Mouse (Mus musculus): ENCODE data around the gene Foxn1. TPM values are rescaled to one million over a fixed set of nuclear protein-coding genes. Genes with fewer than 3 reads are reported as not detected.

Foxn1 gene
- polyA plus RNA-seq, 1 experiment from 2014 or later = 1.6 TPM

GRCm38 (mm10) chr11:78318411-78318810 is 67.9 kb downstream of the Foxn1 start:
- no peak overlapping the region for H3K4me3 ChIP-seq (ENCODE audit: low read depth, low read length)
- peaks cover 77% of the 10 kb centered on the region for H3K36me3 ChIP-seq (ENCODE audit: control insufficient read depth, insufficient read depth, low read length)
- ATAC-seq (ENCODE audit: low read depth) (no peak), DNase-seq (ENCODE audit: low spot score) (no peak)
- WGBS = 91% methylated on average over 2 of the region's 2 CpGs
- peaks cover 9% of the 10 kb centered on the region for H3K4me1 ChIP-seq (ENCODE audit: control insufficient read depth, insufficient read depth, low read length)
- H3K9ac ChIP-seq (ENCODE audit: low read depth, low read length) = no peak overlapping the region
- no peaks in the 10 kb centered on the region for H3K27me3 ChIP-seq (replicated peaks; ENCODE audit: control insufficient read depth, insufficient read depth, low read length)
- H3K9me3 ChIP-seq (ENCODE audit: control insufficient read depth, low read length) = no peaks in the 10 kb centered on the region
- no peak overlapping the region for H3K27ac ChIP-seq (replicated peaks; ENCODE audit: low read depth, low read length)
- no peak overlapping the region for H3K4me2 ChIP-seq (ENCODE audit: low read depth, low read length)

GRCm38 (mm10) chr11:78313662-78314061 is 72.7 kb downstream of the Foxn1 start:
- Histone ChIP-seq H3K36me3 (ENCODE audit: control insufficient read depth, insufficient read depth, low read length) (peaks cover 81% of the 10 kb centered on the region), H3K9ac (ENCODE audit: low read depth, low read length) (no peak overlapping the region), H3K4me3 (ENCODE audit: low read depth, low read length) (no peak overlapping the region), H3K27ac (replicated peaks; ENCODE audit: low read depth, low read length) (no peak overlapping the region), H3K4me2 (ENCODE audit: low read depth, low read length) (no peak overlapping the region), H3K4me1 (ENCODE audit: control insufficient read depth, insufficient read depth, low read length) (no peaks in the 10 kb centered on the region), H3K27me3 (replicated peaks; ENCODE audit: control insufficient read depth, insufficient read depth, low read length) (no peaks in the 10 kb centered on the region), H3K9me3 (ENCODE audit: control insufficient read depth, low read length) (no peaks in the 10 kb centered on the region)
- DNase-seq (ENCODE audit: low spot score) (no peak), ATAC-seq (ENCODE audit: low read depth) (no peak)
- WGBS = 95% methylated on average over 2 of the region's 2 CpGs

- Histone ChIP-seq H3K4me2 (ENCODE audit: low read depth, low read length) (no peak overlapping the region), H3K9ac (ENCODE audit: low read depth, low read length) (no peak overlapping the region), H3K9me3 (ENCODE audit: control insufficient read depth, low read length) (no peaks in the 10 kb centered on the region), H3K4me3 (ENCODE audit: low read depth, low read length) (no peak overlapping the region), H3K27me3 (replicated peaks; ENCODE audit: control insufficient read depth, insufficient read depth, low read length) (no peaks in the 10 kb centered on the region), H3K4me1 (ENCODE audit: control insufficient read depth, insufficient read depth, low read length) (no peaks in the 10 kb centered on the region), H3K36me3 (ENCODE audit: control insufficient read depth, insufficient read depth, low read length) (peaks cover 73% of the 10 kb centered on the region), H3K27ac (replicated peaks; ENCODE audit: low read depth, low read length) (no peak overlapping the region)
- 90% methylated on average over 8 of the region's 8 CpGs for WGBS
- DNase-seq (ENCODE audit: low spot score) (no peak), ATAC-seq (ENCODE audit: low read depth) (no peak)
Observed at GRCm38 (mm10) chr11:78310861-78311511, 75.4 kb downstream of the Foxn1 start.

Other genes with a start within 250 kb of the Foxn1 start
- gene Traf4, start 221.0 kb downstream of the Foxn1 start, polyA plus RNA-seq (2014; fragmentation: Nextera tagmentation; extraction: Ambion mirVana) = 52.4 and 60.8 TPM in 2 replicates
- gene Nek8, start 209.9 kb downstream of the Foxn1 start, polyA plus RNA-seq (2014; fragmentation: Nextera tagmentation; extraction: Ambion mirVana) = 10.8 and 12.6 TPM in 2 replicates
- 22.2 and 23.8 TPM in 2 replicates for gene Tlcd1, start 209.8 kb downstream of the Foxn1 start, polyA plus RNA-seq (2014; fragmentation: Nextera tagmentation; extraction: Ambion mirVana)
- 1,626 and 1,746 TPM in 2 replicates for gene Rpl23a, start 203.0 kb downstream of the Foxn1 start, polyA plus RNA-seq (2014; fragmentation: Nextera tagmentation; extraction: Ambion mirVana)
- gene Rab34, start 198.1 kb downstream of the Foxn1 start, polyA plus RNA-seq (2014; fragmentation: Nextera tagmentation; extraction: Ambion mirVana) = 136 and 156 TPM in 2 replicates
- gene Proca1, start 193.2 kb downstream of the Foxn1 start, polyA plus RNA-seq (2014; fragmentation: Nextera tagmentation; extraction: Ambion mirVana) = 2.4 and 2.7 TPM in 2 replicates
- 93.1 and 103 TPM in 2 replicates for gene Sdf2, start 140.8 kb downstream of the Foxn1 start, polyA plus RNA-seq (2014; fragmentation: Nextera tagmentation; extraction: Ambion mirVana)
- 26.6 and 28.7 TPM in 2 replicates for gene Supt6, start 140.6 kb downstream of the Foxn1 start, polyA plus RNA-seq (2014; fragmentation: Nextera tagmentation; extraction: Ambion mirVana)
- gene 2610507B11Rik, start 124.8 kb downstream of the Foxn1 start, polyA plus RNA-seq (2014; fragmentation: Nextera tagmentation; extraction: Ambion mirVana) = 73.6 and 78.9 TPM in 2 replicates
- 0.11 and 0.31 TPM in 2 replicates for gene BC030499, start 95.7 kb downstream of the Foxn1 start, polyA plus RNA-seq (2014; fragmentation: Nextera tagmentation; extraction: Ambion mirVana)
- 23.8 and 25.3 TPM in 2 replicates for gene Spag5, start 85.0 kb downstream of the Foxn1 start, polyA plus RNA-seq (2014; fragmentation: Nextera tagmentation; extraction: Ambion mirVana)
- gene Aldoc, start 63.6 kb downstream of the Foxn1 start, polyA plus RNA-seq (2014; fragmentation: Nextera tagmentation; extraction: Ambion mirVana) = 20.4 and 24.1 TPM in 2 replicates
- gene Pigs, start 58.1 kb downstream of the Foxn1 start, polyA plus RNA-seq (2014; fragmentation: Nextera tagmentation; extraction: Ambion mirVana) = 72.3 and 82.1 TPM in 2 replicates
- 39.9 and 46.1 TPM in 2 replicates for gene Unc119, start 43.1 kb downstream of the Foxn1 start, polyA plus RNA-seq (2014; fragmentation: Nextera tagmentation; extraction: Ambion mirVana)
- gene Slc13a2, start 35.7 kb upstream of the Foxn1 start, polyA plus RNA-seq (2014; fragmentation: Nextera tagmentation; extraction: Ambion mirVana) = not detected in 2 replicates
- gene Slc46a1, start 79.1 kb upstream of the Foxn1 start, polyA plus RNA-seq (2014; fragmentation: Nextera tagmentation; extraction: Ambion mirVana) = 12.6 and 14.8 TPM in 2 replicates
- gene Sarm1, start 111.2 kb upstream of the Foxn1 start, polyA plus RNA-seq (2014; fragmentation: Nextera tagmentation; extraction: Ambion mirVana) = 3.9 and 4.0 TPM in 2 replicates
- 9.9 and 11.3 TPM in 2 replicates for gene Vtn, start 112.5 kb upstream of the Foxn1 start, polyA plus RNA-seq (2014; fragmentation: Nextera tagmentation; extraction: Ambion mirVana)
- 0.17 TPM in 1 of 2 replicates, not detected in the other for gene Sebox, start 116.9 kb upstream of the Foxn1 start, polyA plus RNA-seq (2014; fragmentation: Nextera tagmentation; extraction: Ambion mirVana)
- gene Tmem199, start 125.6 kb upstream of the Foxn1 start, polyA plus RNA-seq (2014; fragmentation: Nextera tagmentation; extraction: Ambion mirVana) = 39.0 and 39.8 TPM in 2 replicates
- gene Poldip2, start 125.6 kb upstream of the Foxn1 start, polyA plus RNA-seq (2014; fragmentation: Nextera tagmentation; extraction: Ambion mirVana) = 152 and 156 TPM in 2 replicates
- 76.0 and 83.0 TPM in 2 replicates for gene Tnfaip1, start 149.8 kb upstream of the Foxn1 start, polyA plus RNA-seq (2014; fragmentation: Nextera tagmentation; extraction: Ambion mirVana)
- gene Ift20, start 149.8 kb upstream of the Foxn1 start, polyA plus RNA-seq (2014; fragmentation: Nextera tagmentation; extraction: Ambion mirVana) = 172 and 178 TPM in 2 replicates
- 86.9 and 88.2 TPM in 2 replicates for gene Tmem97, start 164.2 kb upstream of the Foxn1 start, polyA plus RNA-seq (2014; fragmentation: Nextera tagmentation; extraction: Ambion mirVana)

All from embryonic facial prominence, embryonic 14.5 days (tissue).